Mouse (Mus musculus): ENCODE measurements at regions not wholly inside any gene's neighbourhood (a gene's known extent, or its start where the extent isn't known, plus 50 kb on each side); places are given as distances from the start of the nearest gene placed in this dataset.

DNA sequence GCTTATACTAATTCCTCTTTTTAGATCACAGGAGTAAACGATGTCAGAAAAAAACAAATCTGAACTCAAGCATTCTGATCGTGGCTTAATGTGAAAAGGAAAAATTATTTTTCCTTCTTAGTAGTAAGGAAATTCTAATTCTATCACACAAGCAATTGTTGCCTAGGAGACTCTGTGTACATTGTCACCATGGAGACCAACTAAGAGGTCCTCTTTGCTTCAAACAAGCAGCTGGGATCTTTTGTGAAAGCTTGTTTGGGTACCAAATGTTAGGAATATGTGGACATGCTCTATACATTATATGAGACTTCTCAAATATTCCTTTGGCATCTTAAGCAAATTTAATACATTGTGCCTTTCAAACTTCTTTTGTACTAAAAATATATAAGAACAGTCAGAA is 345.9 kb upstream of the Atp10a start:
- no peak for DNase-seq

DNA sequence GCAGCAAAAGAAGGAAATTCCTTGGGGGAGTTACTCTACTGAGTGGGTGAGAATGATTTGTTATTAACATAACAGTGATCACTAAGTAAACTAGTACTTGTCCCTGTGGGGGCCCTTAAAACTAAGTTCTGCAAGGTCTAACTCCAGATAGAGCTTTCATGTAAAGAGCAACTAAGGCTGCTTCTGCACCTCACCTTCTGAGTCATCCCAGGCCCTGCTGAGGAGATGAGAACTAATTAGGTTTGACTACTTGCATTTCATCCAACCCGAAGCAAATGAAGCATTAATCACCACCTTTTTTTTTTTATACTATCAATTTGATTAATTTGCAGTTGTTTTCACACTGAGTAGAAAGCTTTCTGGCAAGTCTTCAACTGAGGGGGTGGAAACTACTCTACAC is 333.6 kb upstream of the Atp10a start:
- DNase-seq = no peak

DNA sequence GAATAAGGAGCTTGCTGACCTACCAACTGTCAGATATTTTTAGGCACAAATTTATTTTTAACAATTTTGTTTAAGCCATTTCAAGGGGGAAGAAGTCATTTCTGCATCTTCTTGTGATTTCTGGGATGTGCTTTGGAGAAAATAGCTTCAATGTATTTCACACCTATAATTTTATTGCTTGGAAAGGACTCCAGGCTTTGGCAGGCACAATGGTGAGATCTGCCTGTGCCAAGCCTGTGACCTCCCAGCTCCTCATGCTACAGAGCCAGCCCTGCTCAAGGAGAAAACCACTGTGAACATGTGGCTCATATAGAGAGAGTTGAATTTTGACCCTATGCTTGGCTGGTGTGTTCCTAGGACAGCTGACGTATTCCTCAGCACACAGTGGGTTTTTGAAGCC is 288.6 kb upstream of the Atp10a start:
- DNase-seq = no peak

DNA sequence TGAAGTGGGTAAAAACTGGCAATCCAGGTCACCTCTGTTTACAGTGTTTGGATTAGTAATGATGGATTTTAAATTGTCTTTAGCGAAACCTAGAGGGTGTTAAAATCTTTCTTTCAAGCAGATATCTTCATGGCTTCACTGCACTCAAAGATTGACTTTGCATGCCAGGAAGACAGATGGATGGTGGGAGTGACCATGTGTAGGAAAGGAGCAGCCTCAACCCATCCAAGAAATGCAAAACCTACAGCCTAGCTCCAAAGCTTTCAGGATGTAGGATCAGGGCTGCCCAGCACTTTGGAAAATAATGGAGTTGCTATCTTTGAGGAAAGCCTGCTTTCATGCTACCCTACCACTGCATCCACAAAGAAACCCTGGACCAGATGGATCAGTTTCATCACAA is 272.6 kb upstream of the Atp10a start:
- DNase-seq = no peak

DNA sequence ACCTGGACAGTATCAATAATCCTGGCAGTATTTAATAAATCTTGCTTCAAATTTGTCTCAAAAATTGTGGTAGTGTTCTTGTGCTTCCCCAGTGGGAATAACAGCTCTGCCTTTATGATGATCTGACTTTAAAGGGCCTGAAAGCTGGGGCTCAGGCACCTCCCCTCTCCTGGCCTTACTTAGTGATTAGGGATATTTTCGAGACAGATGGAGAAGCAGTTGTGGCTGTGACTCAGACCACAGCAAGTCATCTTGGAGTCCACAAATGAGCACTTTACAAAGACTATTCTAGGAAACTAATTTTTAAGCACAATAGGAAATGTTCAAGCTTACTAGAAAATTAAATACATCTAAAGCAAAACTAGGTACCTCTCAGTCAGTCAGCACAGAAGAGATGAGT is 267.6 kb upstream of the Atp10a start:
- no peak for DNase-seq

DNA sequence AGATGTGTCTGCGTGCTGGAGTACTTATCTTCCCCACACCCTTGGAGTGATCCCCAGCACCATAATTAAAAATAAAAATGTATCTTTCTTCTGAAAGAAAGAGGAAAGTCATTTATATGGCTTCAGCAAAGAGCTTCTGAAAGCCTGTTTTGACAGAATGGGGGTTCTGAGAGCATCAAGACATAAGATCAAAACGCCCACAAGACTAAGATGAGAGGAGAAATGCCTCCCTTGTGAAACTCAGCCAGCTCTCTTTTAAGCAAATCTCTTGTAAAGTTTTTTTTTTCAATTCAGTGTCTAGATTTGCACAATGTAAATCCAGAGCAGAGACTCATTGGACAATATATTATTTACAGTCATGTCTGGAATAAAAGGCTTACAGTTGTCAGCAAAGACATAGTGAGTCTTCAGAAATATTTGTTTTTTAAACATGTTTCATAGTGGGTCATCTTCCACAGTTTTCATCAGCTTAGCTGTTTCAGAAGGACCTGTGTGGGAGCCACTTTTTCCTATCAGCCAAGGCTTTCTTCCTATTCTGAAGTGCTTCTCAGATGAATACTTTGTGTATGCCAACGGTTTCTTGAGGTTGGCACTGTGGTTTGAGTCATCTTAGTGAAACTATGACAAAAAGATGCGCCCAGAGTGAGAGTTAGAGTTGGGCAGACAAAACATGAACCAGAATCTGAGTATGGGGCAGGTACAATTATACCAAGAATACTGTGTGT is 263.4 kb upstream of the Atp10a start:
- no peak for DNase-seq

DNA sequence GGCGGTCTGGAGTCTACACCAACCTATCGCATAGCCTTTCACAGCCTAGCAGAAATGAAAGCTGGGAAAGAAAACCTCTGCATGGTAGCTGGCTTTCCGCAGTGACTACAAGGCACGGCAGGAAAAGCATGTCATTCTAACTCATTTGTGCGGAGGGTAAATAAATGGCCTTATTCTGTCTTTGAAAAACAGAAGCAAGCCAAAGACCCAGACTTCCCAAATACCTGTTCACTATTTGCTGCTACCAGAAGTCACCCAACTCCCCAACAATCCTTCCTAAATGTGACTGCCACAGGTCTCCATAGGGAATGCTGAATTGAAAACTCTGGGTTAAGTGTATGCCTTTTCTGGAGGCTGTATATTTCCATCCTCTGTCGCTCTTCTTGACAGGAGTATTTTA is 258.0 kb upstream of the Atp10a start:
- no peak for DNase-seq

DNA sequence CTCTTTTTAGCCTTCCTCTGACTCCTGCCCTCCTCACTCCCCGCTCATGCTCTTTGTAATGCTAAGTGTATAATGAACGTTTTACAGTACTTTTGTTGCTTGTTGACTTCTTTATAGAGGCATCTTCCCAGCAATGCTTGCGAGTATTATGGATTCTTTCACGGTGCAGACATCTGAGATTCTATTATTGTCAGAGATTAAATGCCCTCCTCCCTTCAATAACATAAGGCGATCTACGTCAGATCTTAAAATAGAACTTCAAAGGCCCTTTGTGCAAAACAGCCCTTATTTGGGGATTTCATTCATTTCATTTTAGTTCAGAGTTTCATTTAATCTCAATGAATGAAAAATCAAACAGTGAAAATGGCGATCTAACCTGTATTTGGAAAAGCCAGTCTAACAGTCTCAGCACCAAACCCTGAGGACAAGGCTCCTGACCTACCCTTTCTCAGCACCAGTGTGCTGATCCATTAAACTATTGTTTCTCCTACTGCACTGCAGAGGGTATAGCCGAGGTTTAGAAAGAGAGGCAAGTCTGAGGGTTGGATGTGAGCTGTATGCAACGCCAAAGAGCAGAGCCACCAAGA is 257.3 kb upstream of the Atp10a start:
- DNase-seq = no peak

DNA sequence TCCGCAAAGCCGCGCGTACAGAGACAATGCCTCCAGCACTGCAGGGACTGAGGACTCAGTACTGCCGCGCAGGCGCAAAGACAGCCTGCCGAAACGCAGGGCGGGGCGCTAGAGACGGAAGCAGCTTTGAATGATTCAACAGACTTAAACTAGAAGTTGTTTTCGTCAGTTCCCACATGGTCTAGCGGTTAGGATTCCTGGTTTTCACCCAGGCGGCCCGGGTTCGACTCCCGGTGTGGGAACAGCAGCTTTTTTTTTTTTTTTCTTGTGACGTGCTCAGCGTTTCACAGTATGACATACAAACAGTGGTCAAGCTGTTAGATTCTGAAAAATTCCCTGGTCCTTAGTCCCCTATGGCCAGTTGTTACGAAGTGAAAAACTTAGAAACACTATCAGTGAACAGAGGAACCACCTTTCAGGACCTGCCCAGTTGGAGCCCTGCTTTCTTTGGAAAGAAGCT is 256.8 kb upstream of the Atp10a start:
- peak; percentile 99 for DNase-seq

DNA sequence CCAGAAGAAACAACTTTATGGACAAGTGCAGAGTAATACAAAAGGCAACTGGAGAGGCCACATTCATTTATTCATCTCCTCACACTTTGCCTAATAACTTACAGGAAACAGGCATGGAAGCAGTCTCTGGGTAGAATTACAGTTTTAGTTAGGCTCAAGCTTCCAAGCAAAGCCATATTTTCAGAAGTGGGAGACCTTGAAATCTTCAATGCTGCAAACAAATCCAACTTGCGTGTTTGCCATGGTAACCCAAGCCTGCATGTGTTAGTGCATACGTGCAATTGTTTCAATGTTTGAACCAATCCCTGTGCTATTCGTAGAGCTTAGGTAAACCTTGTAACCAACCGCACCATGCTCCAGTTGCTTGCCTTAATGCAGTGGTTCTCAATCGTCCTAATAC is 256.3 kb upstream of the Atp10a start:
- DNase-seq = no peak

DNA sequence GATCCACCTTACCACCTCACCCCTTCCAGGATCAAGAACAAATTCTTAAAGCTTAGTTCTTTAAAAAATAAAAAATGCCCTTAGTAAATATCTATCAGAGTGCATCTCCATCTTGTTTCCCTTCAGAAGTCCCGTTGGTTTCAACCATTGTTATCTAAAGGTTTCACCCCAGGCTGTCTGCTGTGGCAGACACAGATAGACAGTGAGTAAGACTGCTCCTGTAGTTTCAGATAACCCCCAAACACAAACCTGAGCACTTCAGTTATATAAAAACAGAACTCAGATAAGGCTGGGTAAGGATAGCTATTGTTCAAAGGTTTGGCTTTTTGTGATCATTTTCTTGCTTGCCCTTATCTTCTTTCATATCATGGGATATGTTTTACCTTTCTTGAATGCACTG is 255.4 kb upstream of the Atp10a start:
- DNase-seq = no peak

DNA sequence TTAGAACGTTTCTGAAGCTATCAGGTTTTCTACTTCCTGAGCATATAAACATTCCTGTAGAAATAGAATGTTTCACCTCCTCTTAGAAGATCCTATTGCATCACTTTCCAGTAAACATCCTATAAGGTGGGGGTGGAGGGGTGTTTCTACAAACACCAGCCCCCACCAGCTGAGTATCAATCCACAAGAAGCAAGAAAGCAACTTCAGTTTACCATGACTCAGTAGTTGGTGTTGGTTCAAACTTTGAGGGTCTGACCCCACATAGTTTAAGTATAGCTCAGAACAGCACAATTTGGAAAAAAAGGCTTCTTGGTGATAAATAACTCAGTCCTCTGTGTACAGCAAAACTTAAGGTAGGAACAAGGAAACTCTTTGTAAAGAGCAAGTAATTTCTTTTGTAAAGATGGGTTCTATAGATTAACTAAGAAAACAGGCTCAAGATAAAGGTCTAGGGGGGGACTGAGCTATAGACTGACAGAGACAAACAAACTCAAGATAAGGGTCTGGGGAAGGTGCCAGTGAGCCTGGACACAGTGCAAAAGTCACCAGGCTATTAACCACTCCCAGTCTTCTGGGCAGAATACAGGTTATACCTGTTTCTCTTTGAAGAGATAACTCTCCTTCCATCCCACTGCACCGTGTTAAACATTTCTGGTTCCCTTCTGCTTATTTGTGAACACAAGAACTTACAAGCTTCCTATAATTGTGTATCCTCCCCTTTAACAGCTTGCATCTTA is 218.9 kb upstream of the Atp10a start:
- DNase-seq = no peak

DNA sequence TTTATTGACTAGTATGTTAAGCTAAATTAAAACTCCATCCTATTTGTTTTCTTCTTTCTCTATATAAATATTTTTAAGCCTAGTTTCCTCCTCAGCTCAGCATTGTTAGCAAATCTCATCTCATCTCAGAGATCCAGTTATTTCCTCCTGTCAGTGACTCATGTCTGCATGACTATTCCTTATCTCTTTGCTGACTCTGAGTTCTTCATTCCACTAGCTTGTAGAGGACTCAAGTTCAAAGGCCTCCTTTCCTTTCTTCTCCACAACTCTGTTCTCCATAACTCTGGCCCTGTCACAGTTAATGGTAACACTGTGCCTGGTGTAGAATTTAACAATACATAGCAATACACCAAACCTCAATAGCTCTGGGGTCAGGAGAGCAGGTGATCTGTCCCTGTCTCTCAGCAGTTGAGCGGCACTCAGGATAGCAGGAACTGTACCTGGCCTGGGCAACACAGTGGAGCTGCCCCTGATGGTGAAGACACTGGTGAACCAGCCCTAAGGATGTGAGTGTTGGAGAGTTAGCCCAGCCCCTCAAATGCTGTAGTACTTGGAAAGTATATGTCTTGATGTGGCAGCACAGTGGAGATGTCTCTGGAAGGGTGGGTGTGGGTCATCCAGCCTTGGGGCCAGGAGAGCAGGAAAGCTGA is 213.3 kb upstream of the Atp10a start:
- peak; percentile 59 for DNase-seq

DNA sequence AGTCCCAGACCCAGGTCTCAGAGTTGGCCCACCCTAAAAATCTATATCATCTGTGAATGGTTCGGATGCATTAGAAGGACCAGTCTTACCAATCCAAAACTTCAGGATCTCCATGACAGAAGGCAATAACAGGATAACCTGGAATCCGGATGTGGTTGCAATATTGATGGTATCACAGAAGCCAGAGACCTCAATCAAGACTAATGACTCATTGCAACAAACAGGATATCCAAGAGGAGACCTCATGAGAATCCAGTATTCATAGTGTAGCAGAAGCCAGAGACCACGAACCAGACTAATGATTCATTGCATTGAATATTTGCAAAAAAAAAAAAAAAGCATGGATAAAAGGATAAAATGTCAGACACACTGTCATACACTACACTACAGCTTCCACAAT is 212.7 kb upstream of the Atp10a start:
- no peak for DNase-seq

DNA sequence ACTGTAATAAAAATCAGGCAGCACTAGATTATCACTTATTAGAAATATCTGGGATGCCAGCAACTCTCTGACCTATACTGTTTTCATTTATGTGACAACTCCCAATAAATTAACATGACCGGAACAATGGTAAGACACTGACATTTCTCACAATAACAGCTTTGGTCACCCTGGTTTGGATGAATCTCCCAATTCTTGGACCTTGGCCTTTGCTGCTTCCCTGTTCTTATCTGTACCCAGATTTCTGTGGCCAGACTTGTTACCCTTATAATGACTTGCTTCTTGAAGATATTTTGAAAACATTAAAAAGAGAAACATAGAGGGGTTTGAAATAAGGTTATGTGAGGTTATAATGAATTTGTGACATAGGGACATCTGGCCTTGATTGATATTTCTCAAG is 210.2 kb upstream of the Atp10a start:
- no peak for DNase-seq

DNA sequence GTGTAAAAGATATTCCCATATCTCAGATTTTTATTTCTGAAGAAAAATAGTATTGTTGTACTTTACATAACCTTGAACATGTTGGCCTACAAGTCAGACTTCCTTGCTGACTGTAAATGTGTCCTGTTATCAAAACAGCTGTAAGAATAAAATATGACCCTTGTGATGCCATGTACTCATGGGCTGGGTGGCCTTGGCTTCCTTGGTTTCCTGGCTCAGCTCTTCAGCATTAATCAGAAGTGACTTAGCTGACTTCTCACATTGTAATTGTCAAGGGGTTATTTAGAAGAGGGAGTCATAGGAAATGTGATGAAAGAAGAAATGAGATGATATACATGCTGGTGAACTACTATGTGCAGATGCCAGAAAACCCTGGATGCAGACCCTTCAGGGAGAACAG is 209.7 kb upstream of the Atp10a start:
- no peak for DNase-seq

DNA sequence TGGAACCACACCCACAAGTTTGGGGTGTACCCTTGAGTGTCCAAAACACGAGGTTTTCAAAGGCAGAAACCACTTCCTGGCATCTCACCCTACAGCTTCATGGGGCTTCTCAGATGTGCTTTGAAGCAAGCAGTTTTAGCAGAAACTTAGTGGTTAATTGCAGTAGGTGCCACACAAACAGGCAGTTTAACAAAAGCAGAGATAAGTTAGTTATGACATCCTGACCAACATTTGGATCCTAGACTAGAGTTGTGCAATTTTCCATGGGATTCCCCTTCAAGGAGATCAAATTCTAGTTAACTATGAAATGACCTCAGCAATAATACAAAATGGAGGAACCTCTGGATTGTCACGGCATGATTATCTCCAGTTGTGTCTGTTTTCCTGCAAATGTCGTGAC is 207.2 kb upstream of the Atp10a start:
- DNase-seq = peak; percentile 85

DNA sequence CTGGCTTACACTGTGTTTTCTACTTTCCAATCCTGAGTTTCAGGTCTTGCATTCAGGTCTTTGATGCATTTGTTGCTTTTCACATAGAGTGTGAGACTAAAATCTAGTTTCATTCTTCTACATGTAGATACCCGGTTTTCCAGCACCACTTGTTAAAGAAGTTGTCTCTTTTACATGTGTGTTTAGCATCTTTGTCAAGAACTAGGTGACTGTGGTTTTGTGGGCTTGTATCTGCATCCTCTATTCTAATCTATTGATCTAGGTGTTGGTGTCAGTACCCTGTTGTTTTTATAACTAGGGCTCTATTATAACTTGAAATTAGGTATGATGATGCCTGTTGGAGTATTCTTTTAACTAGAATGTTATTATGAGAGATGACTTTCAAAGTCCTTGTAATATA is 204.0 kb upstream of the Atp10a start:
- DNase-seq = no peak

DNA sequence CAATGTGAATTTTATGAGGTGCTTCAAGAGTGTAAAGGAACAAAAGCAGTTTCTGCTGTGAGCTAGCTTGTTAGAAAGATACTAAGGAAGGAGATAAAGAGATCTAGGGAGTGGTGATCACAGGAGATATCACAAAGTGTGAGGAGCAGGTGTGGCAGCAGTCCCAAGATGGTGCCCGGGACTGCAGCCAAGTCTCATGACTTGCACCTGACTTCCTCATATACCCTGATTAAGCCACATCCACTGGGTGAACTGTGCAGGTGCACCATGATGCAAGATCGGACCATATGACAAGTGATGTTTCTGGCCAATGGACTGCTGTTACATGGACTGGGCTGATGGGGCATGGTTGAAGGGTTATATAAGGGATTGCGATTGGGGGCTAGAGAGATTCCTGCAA is 197.8 kb upstream of the Atp10a start:
- DNase-seq = peak; percentile 53

DNA sequence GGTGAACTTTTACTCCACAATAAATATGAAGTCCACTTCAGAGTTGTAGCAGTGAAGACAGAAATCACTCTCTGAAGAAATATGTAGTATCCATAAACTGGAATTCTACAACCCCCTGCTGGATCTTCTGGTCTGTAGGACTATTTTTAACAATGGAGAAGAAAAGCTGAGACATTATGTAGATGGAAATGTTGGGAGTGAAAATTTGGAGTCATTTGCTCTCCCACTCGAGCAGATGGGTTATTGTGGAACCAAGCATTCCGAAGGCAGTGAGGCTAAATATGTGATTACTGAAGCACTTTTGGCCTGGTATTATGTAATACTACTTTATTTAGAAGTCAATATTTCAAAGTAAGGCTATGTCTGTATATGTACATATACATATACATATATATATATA is 195.0 kb upstream of the Atp10a start:
- DNase-seq = no peak

DNA sequence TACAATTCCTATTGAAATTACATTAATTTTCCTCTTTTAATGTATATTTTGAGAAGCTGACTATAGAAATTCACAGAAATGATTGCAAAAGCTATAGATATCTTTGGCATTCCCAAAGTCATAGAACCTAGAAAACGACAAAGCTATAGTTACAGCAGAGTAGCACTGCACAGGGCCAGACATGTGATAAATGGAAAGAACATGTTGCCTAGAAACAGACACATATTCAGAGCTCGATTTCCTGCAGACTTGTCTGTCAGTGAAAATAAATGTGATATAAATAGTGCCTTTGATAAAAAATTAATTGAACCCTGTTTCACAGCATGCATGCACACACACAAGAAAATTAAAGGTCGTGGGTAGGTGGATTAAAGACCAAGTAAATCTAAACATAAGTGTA is 182.8 kb upstream of the Atp10a start:
- no peak for DNase-seq

DNA sequence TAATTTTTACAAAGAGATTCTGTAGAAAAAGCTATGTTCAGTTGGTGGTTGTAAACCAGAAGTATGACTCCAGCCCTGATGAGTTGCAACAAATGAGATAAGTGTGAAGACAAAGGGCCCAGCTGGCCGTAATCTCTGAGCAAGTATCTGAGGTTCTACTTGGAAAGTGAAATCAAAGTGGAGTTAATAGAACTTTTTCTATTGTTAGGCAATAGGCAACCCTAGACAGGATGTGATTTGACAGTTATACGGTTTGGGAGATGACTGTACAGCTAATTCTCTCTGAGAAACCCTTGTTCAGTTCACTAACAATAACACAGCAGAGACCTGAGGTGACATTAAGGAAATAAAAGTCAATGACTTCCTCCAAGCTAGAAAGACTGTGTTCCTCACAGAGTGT is 180.8 kb upstream of the Atp10a start:
- no peak for DNase-seq

DNA sequence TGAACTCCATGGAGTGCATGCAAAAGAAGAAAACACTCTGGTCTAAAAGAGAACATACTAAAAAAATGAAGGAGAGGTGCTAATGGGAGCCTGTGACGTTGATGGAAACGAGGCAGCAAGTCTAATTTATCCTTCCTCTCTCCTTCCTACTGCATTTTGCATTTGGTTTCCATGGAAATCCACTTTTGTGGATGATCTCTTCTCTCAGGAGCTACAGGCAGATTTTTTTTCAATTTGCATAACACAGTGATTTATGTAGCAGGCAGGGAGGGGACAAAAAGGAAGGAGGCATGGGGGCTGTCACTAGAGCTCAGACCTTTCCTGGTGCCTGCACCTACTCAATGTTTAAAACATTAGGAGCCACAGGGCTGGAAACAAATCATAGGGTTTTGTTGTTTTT is 167.7 kb upstream of the Atp10a start:
- no peak for DNase-seq
